19 mouse cellular contexts compared by ENCODE assay signal in genomic region chr13:107703736-107704135, GRCm38 (mm10).
A peak's percentile ranks its signal among the peaks of the same experiment; 100 is the strongest.
DNase-seq lines count a peak whose midpoint lies in the region; ATAC-seq and TF ChIP-seq lines count a peak whose summit lies in the region.
"Had no signal": no experiment of that assay in that cellular context is flagged by ENCODE, and none has a peak within 500 bp of the region (broad histone marks: within the 10 kb centered on the region; RNA-seq: fewer than 3 reads in every experiment).

No protein-coding gene starts in this region.

- H3K27ac ChIP-seq in heart, adult 2 months, result no peak overlapping the region
- no peak overlapping the region for H3K27ac ChIP-seq in CH12.LX (ENCODE audit: insufficient read depth, low read depth)
- no peak overlapping the region for H3K27ac ChIP-seq in midbrain, postnatal 0 days (ENCODE audit: low read depth, low read length)

- intact Hi-C loops in heart, adult 2 months (cut with DNase I), result no loop called here

- no peaks in the 10 kb centered on the region for H3K36me3 ChIP-seq in heart, adult 2 months (ENCODE audit: control insufficient read depth, insufficient read depth, low read length)
- no peaks in the 10 kb centered on the region for H3K36me3 ChIP-seq in CH12.LX (replicated peaks in 1 of 2; ENCODE audit: control insufficient read depth in 1 of 2, insufficient read depth in 1 of 2, low read length in 1 of 2)
- no peaks in the 10 kb centered on the region for H3K36me3 ChIP-seq in midbrain, postnatal 0 days (ENCODE audit: insufficient read depth, low read length)
- H3K36me3 ChIP-seq: G1E had no signal

- peak; percentile 68 for DNase-seq in heart, adult 11 months
- DNase-seq in heart, adult 2 months, result no peak
- DNase-seq in CH12.LX (ENCODE audit: extremely low read depth), result peak; percentile 81
- no peak for DNase-seq in midbrain, postnatal 0 days (ENCODE audit: low spot score)
- DNase-seq: adrenal gland, adult 2 months; adrenal gland, adult 8-10 months; adrenal gland, postnatal 10 days; adrenal gland, postnatal 14 days; adrenal gland, postnatal 25 days; adrenal gland, postnatal 36 days; B cell, adult 2 months; cerebellum, adult 11 months; cerebellum, adult 11-12 months; cerebellum, adult 18-20 months; cerebellum, adult 2 months had no signal

- dilution Hi-C loops in CH12.LX (cut with MboI; ENCODE audit: extremely low pct_ligation_motif_present, extremely low pct_unique_long_range_greater_than_20kb, low sequenced_read_pairs), result no loop called here

- ATAC-seq in midbrain, postnatal 0 days (ENCODE audit: low FRiP score), result no peak
- ATAC-seq: activated CD4-positive, CD25-positive, alpha-beta regulatory T cell, adult 4 months; CD4-positive, CD25-positive, alpha-beta regulatory T cell, adult 4 months; Patski had no signal

- no peak for TF ChIP-seq POLR2A in heart, adult 2 months (IDR thresholded peaks at IDR 0.05; ENCODE audit: insufficient read depth, low read depth, low read length)
- 0 out of 2 replicates have a peak, but pooled peaks have one; percentile 19 for TF ChIP-seq POLR2A in CH12.LX (IDR thresholded peaks at IDR 0.05; ENCODE audit: low read depth, low read length)

- no peak for TF ChIP-seq RAD21 in CH12.LX (IDR thresholded peaks at IDR 0.05; ENCODE audit: low read depth, low read length)

- no peaks in the 10 kb centered on the region for H3K79me2 ChIP-seq in heart, adult 2 months (replicated peaks; ENCODE audit: control insufficient read depth, insufficient read depth, low read length)
- no peaks in the 10 kb centered on the region for H3K79me2 ChIP-seq in CH12.LX (replicated peaks; ENCODE audit: control insufficient read depth, extremely low read depth, insufficient read depth, poor library complexity, severe bottlenecking)

- no peak overlapping the region for H3K9ac ChIP-seq in heart, adult 2 months (ENCODE audit: low read depth, low read length)
- no peak overlapping the region for H3K9ac ChIP-seq in CH12.LX (ENCODE audit: insufficient read depth, low read depth)
- no peak overlapping the region for H3K9ac ChIP-seq in midbrain, postnatal 0 days (replicated peaks; ENCODE audit: low read length, poor library complexity, severe bottlenecking)

- no peaks in the 10 kb centered on the region for H3K9me3 ChIP-seq in CH12.LX (replicated peaks; ENCODE audit: low read length)
- no peaks in the 10 kb centered on the region for H3K9me3 ChIP-seq in midbrain, postnatal 0 days (ENCODE audit: low read length)

- in situ Hi-C loops in CH12.LX (cut with MboI; ENCODE audit: low pct_ligation_motif_present, low pct_unique_long_range_greater_than_20kb, low sequenced_read_pairs), result no loop called here

- no peak overlapping the region for H3K4me3 ChIP-seq in heart, adult 2 months
- H3K4me3 ChIP-seq in CH12.LX (replicated peaks in 1 of 3; ENCODE audit: low read depth in 2 of 3, low read length in 2 of 3, poor library complexity in 1 of 3), result no peak overlapping the region
- H3K4me3 ChIP-seq in midbrain, postnatal 0 days (ENCODE audit: low read depth, low read length), result no peak overlapping the region

- WGBS in heart, adult 2 months, result 56% methylated on average over 7 of the region's 7 CpGs
- 50% methylated on average over 7 of the region's 7 CpGs for WGBS in midbrain, postnatal 0 days

- H3K4me2 ChIP-seq in CH12.LX (ENCODE audit: insufficient read depth, low read depth, poor library complexity, severe bottlenecking), result peak overlapping the region; percentile 4; the same call in 1 of the 2 replicates
- H3K4me2 ChIP-seq in midbrain, postnatal 0 days (ENCODE audit: low read depth, low read length, poor library complexity, severe bottlenecking), result no peak overlapping the region

- TF ChIP-seq CTCF in heart, adult 2 months (IDR thresholded peaks at IDR 0.05), result no peak
- TF ChIP-seq CTCF in CH12.LX (conservative IDR thresholded peaks at IDR 0.05 in 1 of 2, IDR thresholded peaks at IDR 0.05 in 1 of 2; ENCODE audit: low read depth in 2 of 2, low read length in 2 of 2), result no peak
- no peak for TF ChIP-seq CTCF in midbrain, postnatal 0 days (IDR thresholded peaks at IDR 0.05)

- no peaks in the 10 kb centered on the region for H3K27me3 ChIP-seq in heart, adult 2 months (ENCODE audit: control insufficient read depth, insufficient read depth, low read length)
- H3K27me3 ChIP-seq in CH12.LX (replicated peaks), result peaks cover 4% of the 10 kb centered on the region
- no peaks in the 10 kb centered on the region for H3K27me3 ChIP-seq in midbrain, postnatal 0 days (ENCODE audit: insufficient read depth, low read length)
- H3K27me3 ChIP-seq: Patski had no signal

- peaks cover 4% of the 10 kb centered on the region; the same call in 1 of the 2 replicates for H3K4me1 ChIP-seq in heart, adult 2 months (ENCODE audit: control insufficient read depth, insufficient read depth, low read length)
- H3K4me1 ChIP-seq in CH12.LX (ENCODE audit: control insufficient read depth in 1 of 2, insufficient read depth in 2 of 2), result peaks cover 14 to 44% of the 10 kb centered on the region in 2 experiments
- peaks cover 6% of the 10 kb centered on the region for H3K4me1 ChIP-seq in midbrain, postnatal 0 days (ENCODE audit: insufficient read depth, low read length)

- no peak for TF ChIP-seq EP300 in heart, adult 2 months (IDR thresholded peaks at IDR 0.05; ENCODE audit: insufficient read depth, low read depth, low read length)
- peak; percentile 46; the same call in 1 of the 2 replicates for TF ChIP-seq EP300 in CH12.LX (IDR thresholded peaks at IDR 0.05; ENCODE audit: low read length)

TF ChIP-seq in CH12.LX, 34 proteins besides CTCF, POLR2A, EP300 and RAD21:
- TF ChIP-seq E2F4 (IDR thresholded peaks at IDR 0.05; ENCODE audit: insufficient replicate concordance, low read depth, low read length) (no peak), CHD1 (IDR thresholded peaks at IDR 0.05; ENCODE audit: low read depth, low read length) (no peak), ZMIZ1 (IDR thresholded peaks at IDR 0.05; ENCODE audit: low read depth, low read length) (no peak), PAX5 (IDR thresholded peaks at IDR 0.05; ENCODE audit: low read length) (no peak), IRF4 (IDR thresholded peaks at IDR 0.05; ENCODE audit: low read depth, low read length) (peak; percentile 13; the same call in 1 of the 2 replicates), SIN3A (IDR thresholded peaks at IDR 0.05; ENCODE audit: low read length) (no peak), NRF1 (IDR thresholded peaks at IDR 0.05; ENCODE audit: low read depth, low read length) (no peak), TCF12 (IDR thresholded peaks at IDR 0.05; ENCODE audit: low read depth, low read length) (no peak), UBTF (IDR thresholded peaks at IDR 0.05; ENCODE audit: low read depth, low read length) (no peak), JUND (conservative IDR thresholded peaks at IDR 0.05; ENCODE audit: low read depth, low read length) (no peak), MYC (IDR thresholded peaks at IDR 0.05; ENCODE audit: low read depth, low read length) (no peak), KAT2A (IDR thresholded peaks at IDR 0.05; ENCODE audit: insufficient replicate concordance, low read length) (no peak), TBP (conservative IDR thresholded peaks at IDR 0.05; ENCODE audit: low read depth, low read length) (no peak), MAZ (IDR thresholded peaks at IDR 0.05; ENCODE audit: low read depth, low read length) (no peak), MAX (IDR thresholded peaks at IDR 0.05; ENCODE audit: low read length) (no peak), MXI1 (IDR thresholded peaks at IDR 0.05; ENCODE audit: low read depth, low read length) (no peak), ETS1 (conservative IDR thresholded peaks at IDR 0.05; ENCODE audit: low read depth, low read length) (peak; percentile 55), USF2 (conservative IDR thresholded peaks at IDR 0.05; ENCODE audit: low read depth, low read length) (no peak), ZKSCAN1 (IDR thresholded peaks at IDR 0.05; ENCODE audit: borderline replicate concordance, low read depth, low read length) (no peak), SMC3 (IDR thresholded peaks at IDR 0.05; ENCODE audit: low read depth, low read length) (no peak), ELF1 (IDR thresholded peaks at IDR 0.05; ENCODE audit: low read depth, low read length) (no peak), JUN (IDR thresholded peaks at IDR 0.05; ENCODE audit: insufficient read depth, low read depth, low read length) (no peak), MEF2A (IDR thresholded peaks at IDR 0.05; ENCODE audit: borderline replicate concordance, low read depth, low read length) (0 out of 2 replicates have a peak, but pooled peaks have one; percentile 20), BHLHE40 (IDR thresholded peaks at IDR 0.05; ENCODE audit: low read depth, low read length) (peak; percentile 48; the same call in 1 of the 2 replicates), ZNF384 (IDR thresholded peaks at IDR 0.05; ENCODE audit: low read depth, low read length) (no peak), GABPA (IDR thresholded peaks at IDR 0.05; ENCODE audit: insufficient replicate concordance, low read depth, low read length) (no peak), ZC3H11A (IDR thresholded peaks at IDR 0.05; ENCODE audit: low read depth, low read length) (no peak), POLR2AphosphoS2 (IDR thresholded peaks at IDR 0.05; ENCODE audit: low read depth, low read length) (no peak), RCOR1 (conservative IDR thresholded peaks at IDR 0.05; ENCODE audit: low read depth, low read length) (no peak)

Comparison
In these comparisons a context has a peak if more than half of its experiments do, and no peak if none do; other contexts are left out.
1. DNase-seq: peak in heart, adult 11 months (single experiment) and CH12.LX (single experiment); none in heart, adult 2 months (0 of 2) and midbrain, postnatal 0 days (single experiment).